Mouse (Mus musculus): ENCODE measurements around the gene Abhd15. TPM values are rescaled to one million over a fixed set of nuclear protein-coding genes. Genes with fewer than 3 reads are reported as not detected.

The Abhd15 gene
- polyA plus RNA-seq, 1 experiment = 10.4 TPM

- H3K4me3 ChIP-seq (ENCODE audit: insufficient read depth, low read length) = peak overlapping the region; percentile 92
- H3K27ac ChIP-seq (ENCODE audit: insufficient read depth, low read depth, low read length) = peak overlapping the region; percentile 78
- no peak for TF ChIP-seq CTCF (IDR thresholded peaks at IDR 0.05; ENCODE audit: low read depth, low read length)
- no peak for TF ChIP-seq POLR2A (IDR thresholded peaks at IDR 0.05; ENCODE audit: borderline replicate concordance, low read depth, low read length)
- peaks cover 48% of the 10 kb centered on the region for H3K4me1 ChIP-seq (ENCODE audit: control insufficient read depth, insufficient read depth, low read length)
Measured at GRCm38 (mm10) chr11:77492911-77493332, 22.0 kb upstream of the Abhd15 start.

GRCm38 (mm10) chr11:77493512-77494343, 21.2 kb upstream of the Abhd15 start, which contains the start of gene Git1:
Git1 (plus strand) TSS chr11:77493562.
- Histone ChIP-seq H3K27ac (ENCODE audit: insufficient read depth, low read depth, low read length) (peak within 1 kb of the TSS; percentile 78), H3K4me1 (ENCODE audit: control insufficient read depth, insufficient read depth, low read length) (peaks cover 45% of the 10 kb centered on the region), H3K4me3 (ENCODE audit: insufficient read depth, low read length) (peak within 1 kb of the TSS; percentile 92)
- TF ChIP-seq CTCF (IDR thresholded peaks at IDR 0.05; ENCODE audit: low read depth, low read length) = no peak
- no peak for TF ChIP-seq POLR2A (IDR thresholded peaks at IDR 0.05; ENCODE audit: borderline replicate concordance, low read depth, low read length)

DNA sequence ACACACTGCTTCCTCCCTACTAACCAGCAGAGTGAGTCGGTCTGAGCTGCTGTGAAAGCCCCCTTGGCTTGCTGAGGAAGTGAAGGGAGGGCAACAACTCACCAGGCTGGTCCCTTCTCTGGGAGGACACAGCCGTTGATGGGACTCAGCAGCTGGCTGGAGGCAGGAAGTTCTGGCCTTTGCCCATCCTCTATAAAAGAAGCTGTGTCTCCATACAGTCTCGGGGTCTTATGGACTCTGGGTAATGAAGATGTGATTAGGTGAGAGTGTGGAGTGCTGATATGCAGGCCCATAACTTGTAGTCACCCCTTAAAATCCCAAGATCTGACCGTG, 20.6 kb upstream of the Abhd15 start:
- Histone ChIP-seq H3K27ac (ENCODE audit: insufficient read depth, low read depth, low read length) (peak overlapping the region; percentile 5), H3K4me1 (ENCODE audit: control insufficient read depth, insufficient read depth, low read length) (peaks cover 45% of the 10 kb centered on the region), H3K4me3 (ENCODE audit: insufficient read depth, low read length) (peak overlapping the region; percentile 92)
- no peak for TF ChIP-seq POLR2A (IDR thresholded peaks at IDR 0.05; ENCODE audit: borderline replicate concordance, low read depth, low read length)
- no peak for TF ChIP-seq CTCF (IDR thresholded peaks at IDR 0.05; ENCODE audit: low read depth, low read length)

- TF ChIP-seq POLR2A (IDR thresholded peaks at IDR 0.05; ENCODE audit: borderline replicate concordance, low read depth, low read length) = no peak
- TF ChIP-seq CTCF (IDR thresholded peaks at IDR 0.05; ENCODE audit: low read depth, low read length) = no peak
- Histone ChIP-seq H3K4me1 (ENCODE audit: control insufficient read depth, insufficient read depth, low read length) (peaks cover 45% of the 10 kb centered on the region), H3K27ac (ENCODE audit: insufficient read depth, low read depth, low read length) (no peak overlapping the region), H3K4me3 (ENCODE audit: insufficient read depth, low read length) (peak overlapping the region; percentile 92)
Measured at GRCm38 (mm10) chr11:77494782-77495181, 20.1 kb upstream of the Abhd15 start.

DNA sequence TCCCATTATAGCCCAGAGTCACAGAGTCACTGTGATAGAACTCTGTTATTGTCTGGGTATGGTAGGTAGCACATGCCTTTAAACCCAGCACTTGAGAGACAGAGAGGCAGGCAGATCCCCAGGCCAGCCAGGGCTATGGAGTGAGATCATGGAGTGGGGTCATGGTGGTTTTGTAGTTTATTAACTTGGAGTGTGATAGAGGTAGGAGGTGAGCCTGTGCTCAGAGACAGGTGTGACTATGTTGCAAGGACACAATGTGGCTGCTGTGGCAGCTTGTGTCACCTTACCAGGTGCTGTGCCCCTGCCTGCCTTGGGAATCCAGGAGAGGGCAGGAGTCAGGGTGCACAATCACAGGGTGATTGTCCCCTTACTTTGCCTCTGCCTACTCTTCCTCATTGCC, 19.4 kb upstream of the Abhd15 start:
- no peak for TF ChIP-seq POLR2A (IDR thresholded peaks at IDR 0.05; ENCODE audit: borderline replicate concordance, low read depth, low read length)
- no peak for TF ChIP-seq CTCF (IDR thresholded peaks at IDR 0.05; ENCODE audit: low read depth, low read length)
- Histone ChIP-seq H3K27ac (ENCODE audit: insufficient read depth, low read depth, low read length) (no peak overlapping the region), H3K4me3 (ENCODE audit: insufficient read depth, low read length) (no peak overlapping the region), H3K4me1 (ENCODE audit: control insufficient read depth, insufficient read depth, low read length) (peaks cover 40% of the 10 kb centered on the region)

DNA sequence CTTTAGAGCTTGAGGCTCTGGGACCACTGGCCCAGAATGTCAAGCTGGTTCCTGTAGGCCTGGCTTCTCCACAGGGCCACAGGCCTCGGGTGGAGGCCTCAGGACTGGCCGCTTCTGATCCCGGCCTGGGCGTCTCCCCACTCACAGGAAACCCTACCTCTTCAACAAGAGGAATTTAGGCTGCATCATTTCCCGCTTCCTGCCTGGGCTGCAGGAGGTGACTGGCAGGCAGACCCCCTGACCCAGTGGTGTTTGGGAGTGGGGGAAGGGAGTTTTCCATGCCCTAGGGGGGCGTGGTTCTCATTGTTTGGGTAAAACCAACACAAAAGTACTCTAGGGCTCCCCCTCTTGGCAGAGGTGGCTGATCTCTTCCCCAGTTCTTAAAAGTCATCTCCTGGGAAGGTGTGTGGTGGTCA, 17.6 kb upstream of the Abhd15 start:
- TF ChIP-seq CTCF (IDR thresholded peaks at IDR 0.05; ENCODE audit: low read depth, low read length) (peak; percentile 49), POLR2A (IDR thresholded peaks at IDR 0.05; ENCODE audit: borderline replicate concordance, low read depth, low read length) (no peak)
- no peak overlapping the region for H3K4me3 ChIP-seq (ENCODE audit: insufficient read depth, low read length)
- H3K27ac ChIP-seq (ENCODE audit: insufficient read depth, low read depth, low read length) = no peak overlapping the region
- H3K4me1 ChIP-seq (ENCODE audit: control insufficient read depth, insufficient read depth, low read length) = peaks cover 35% of the 10 kb centered on the region

- H3K4me3 ChIP-seq (ENCODE audit: insufficient read depth, low read length) = no peak overlapping the region
Measured at GRCm38 (mm10) chr11:77497851-77498250, 17.1 kb upstream of the Abhd15 start.

GRCm38 (mm10) chr11:77498261-77499139, 16.4 kb upstream of the Abhd15 start:
- Histone ChIP-seq H3K4me1 (ENCODE audit: control insufficient read depth, insufficient read depth, low read length) (peaks cover 35% of the 10 kb centered on the region), H3K4me3 (ENCODE audit: insufficient read depth, low read length) (no peak overlapping the region), H3K27ac (ENCODE audit: insufficient read depth, low read depth, low read length) (no peak overlapping the region)
- TF ChIP-seq POLR2A (IDR thresholded peaks at IDR 0.05; ENCODE audit: borderline replicate concordance, low read depth, low read length) (no peak), CTCF (IDR thresholded peaks at IDR 0.05; ENCODE audit: low read depth, low read length) (no peak)

More at GRCm38 (mm10) chr11:77497851-77498250, 17.1 kb upstream of the Abhd15 start:
- H3K4me1 ChIP-seq (ENCODE audit: control insufficient read depth, insufficient read depth, low read length) = peaks cover 35% of the 10 kb centered on the region
- no peak overlapping the region for H3K27ac ChIP-seq (ENCODE audit: insufficient read depth, low read depth, low read length)
- TF ChIP-seq POLR2A (IDR thresholded peaks at IDR 0.05; ENCODE audit: borderline replicate concordance, low read depth, low read length) = no peak
- no peak for TF ChIP-seq CTCF (IDR thresholded peaks at IDR 0.05; ENCODE audit: low read depth, low read length)

- TF ChIP-seq CTCF (IDR thresholded peaks at IDR 0.05; ENCODE audit: low read depth, low read length) = no peak
- no peak for TF ChIP-seq POLR2A (IDR thresholded peaks at IDR 0.05; ENCODE audit: borderline replicate concordance, low read depth, low read length)
- Histone ChIP-seq H3K4me3 (ENCODE audit: insufficient read depth, low read length) (no peak overlapping the region), H3K4me1 (ENCODE audit: control insufficient read depth, insufficient read depth, low read length) (peaks cover 35% of the 10 kb centered on the region), H3K27ac (ENCODE audit: insufficient read depth, low read depth, low read length) (no peak overlapping the region)
Measured at GRCm38 (mm10) chr11:77499354-77499753, 15.6 kb upstream of the Abhd15 start.

All from bone marrow macrophage, adult 2 months (primary cell).